Mouse (Mus musculus) limb, embryonic 12.5 days (tissue): ENCODE data around the gene Ndufa7. TPM values are rescaled to one million over a fixed set of nuclear protein-coding genes. Genes with fewer than 3 reads are reported as not detected.
A peak's percentile ranks its signal among the peaks of the same experiment; 100 is the strongest.
"Not testable (repeated sequence)": the region's sequence is repeated elsewhere in the genome, so short reads cannot be mapped to it uniquely, and the experiment has no call there.

Experiments used
- ATAC-seq: fragments of 200-750 bp; cut with Nextera tagmentation; 2 replicates; pipeline ENCODE4 v1.8.0; 2017; ENCODE audit warnings: low read depth, moderate TSS enrichment; ENCODE audit not compliant: insufficient number of reproducible peaks, insufficient read depth, low FRiP score, low TSS enrichment
- H3K27ac ChIP-seq: fragments of 300-500 bp; sonication (generic); 2 replicates; pipeline ENCODE4 v1.5.1; 2016; ENCODE audit warnings: mild to moderate bottlenecking, moderate library complexity
- H3K27me3 ChIP-seq: fragments of 300-500 bp; sonication (generic); 2 replicates; pipeline ENCODE4 v1.6.1; 2016; ENCODE audit warnings: mild to moderate bottlenecking, moderate library complexity
- H3K36me3 ChIP-seq: fragments of 300-500 bp; sonication (generic); 2 replicates; pipeline ENCODE4 v1.6.1; 2016; ENCODE audit warnings: mild to moderate bottlenecking, moderate library complexity
- H3K4me1 ChIP-seq: fragments of 300-500 bp; sonication (generic); replicated peaks from 2 replicates; pipeline ENCODE4 v1.6.1; 2016
- H3K4me2 ChIP-seq: fragments of 300-500 bp; sonication (generic); 2 replicates; pipeline ENCODE4 v1.6.1; 2016; ENCODE audit warnings: mild to moderate bottlenecking, moderate library complexity
- H3K4me3 ChIP-seq: fragments of 300-500 bp; sonication (generic); replicated peaks from 2 replicates; pipeline ENCODE4 v1.5.1; 2016; ENCODE audit warnings: mild to moderate bottlenecking
- H3K9ac ChIP-seq: fragments of 300-500 bp; sonication (generic); replicated peaks from 2 replicates; pipeline ENCODE4 v1.6.1; 2016; ENCODE audit warnings: mild to moderate bottlenecking, moderate library complexity
- H3K9me3 ChIP-seq: fragments of 300-500 bp; sonication (generic); 2 replicates; pipeline ENCODE4 v1.6.1; 2016; ENCODE audit warnings: mild to moderate bottlenecking, moderate library complexity
- WGBS: fragments of 180-500 bp; shearing (Covaris S2); methylation state at CpG from one replicate; pipeline ENCODE4 v1.1.7; 2016; 5-methylcytosine and 5-hydroxymethylcytosine counted together
- polyA plus RNA-seq: library from polyadenylated mRNA; unstranded; fragments of >200 nt; fragmentation: Nextera tagmentation; extraction: Ambion mirVana; gene quantifications from 2 replicates; pipeline ENCODE4 v1.2.1, GENCODE M21; 2016

The Ndufa7 gene
- polyA plus RNA-seq, 1 experiment from 2014 or later = 458 TPM

GRCm38 (mm10) chr17:33828892-33829291, 4.5 kb downstream of the Ndufa7 start:
- H3K4me2 ChIP-seq = no peak overlapping the region
- no peaks in the 10 kb centered on the region for H3K9me3 ChIP-seq
- H3K4me1 ChIP-seq = peaks cover 10% of the 10 kb centered on the region
- H3K27me3 ChIP-seq = no peaks in the 10 kb centered on the region
- ATAC-seq = no peak
- H3K36me3 ChIP-seq = peaks cover 68% of the 10 kb centered on the region
- H3K9ac ChIP-seq = no peak overlapping the region
- 79% methylated on average over 2 of the region's 2 CpGs for WGBS
- no peak overlapping the region for H3K4me3 ChIP-seq
- H3K27ac ChIP-seq = no peak overlapping the region

- Histone ChIP-seq H3K27me3 (no peaks in the 10 kb centered on the region), H3K4me2 (no peak overlapping the region), H3K4me3 (no peak overlapping the region), H3K36me3 (peaks cover 75% of the 10 kb centered on the region), H3K4me1 (peaks cover 10% of the 10 kb centered on the region), H3K9ac (no peak overlapping the region), H3K27ac (no peak overlapping the region), H3K9me3 (no peaks in the 10 kb centered on the region)
- WGBS = 93% methylated on average over 10 of the region's 10 CpGs
- ATAC-seq = no peak
Measured at GRCm38 (mm10) chr17:33829561-33829960, 5.2 kb downstream of the Ndufa7 start.

GRCm38 (mm10) chr17:33842966-33843795, 18.8 kb downstream of the Ndufa7 start, which contains the start of gene Cd320:
TSS of gene Cd320 (plus strand) at chr17:33843091.
- Histone ChIP-seq H3K9ac (peak within 1 kb of the TSS; percentile 76), H3K4me2 (peak within 1 kb of the TSS; percentile 85), H3K36me3 (peaks cover 35% of the 10 kb centered on the region), H3K27ac (peak within 1 kb of the TSS; percentile 75), H3K4me1 (peaks cover 12% of the 10 kb centered on the region), H3K4me3 (peak within 1 kb of the TSS; percentile 84), H3K9me3 (no peaks in the 10 kb centered on the region), H3K27me3 (no peaks in the 10 kb centered on the region)
- under 1% methylated on average over 43 of the region's 45 CpGs for WGBS
- peak; percentile 88 for ATAC-seq

GRCm38 (mm10) chr17:33844196-33844595, 19.8 kb downstream of the Ndufa7 start:
- H3K27ac ChIP-seq = no peak overlapping the region
- H3K4me2 ChIP-seq = peak overlapping the region; percentile 85
- H3K4me1 ChIP-seq = peaks cover 12% of the 10 kb centered on the region
- 56% methylated on average over 1 of the region's 1 CpGs for WGBS
- no peak for ATAC-seq
- no peaks in the 10 kb centered on the region for H3K27me3 ChIP-seq
- peak overlapping the region; percentile 84; the same call in 1 of the 2 replicates for H3K4me3 ChIP-seq
- H3K9ac ChIP-seq = no peak overlapping the region; the same call in 1 of the 2 replicates
- H3K36me3 ChIP-seq = peaks cover 33% of the 10 kb centered on the region
- H3K9me3 ChIP-seq = no peaks in the 10 kb centered on the region

- WGBS = 64% methylated on average over 8 of the region's 8 CpGs
- ATAC-seq = no peak
- H3K4me2 ChIP-seq = no peak overlapping the region
- H3K27ac ChIP-seq = no peak overlapping the region
- peaks cover 12% of the 10 kb centered on the region for H3K4me1 ChIP-seq
- H3K9me3 ChIP-seq = no peaks in the 10 kb centered on the region
- H3K36me3 ChIP-seq = peaks cover 33% of the 10 kb centered on the region
- H3K9ac ChIP-seq = no peak overlapping the region
- no peaks in the 10 kb centered on the region for H3K27me3 ChIP-seq
- H3K4me3 ChIP-seq = no peak overlapping the region
Measured at GRCm38 (mm10) chr17:33848139-33848538, 23.8 kb downstream of the Ndufa7 start.

GRCm38 (mm10) chr17:33851331-33851730, 27.0 kb downstream of the Ndufa7 start:
- no peaks in the 10 kb centered on the region for H3K9me3 ChIP-seq

GRCm38 (mm10) chr17:33857816-33858215, 33.4 kb downstream of the Ndufa7 start:
- 84% methylated on average over 4 of the region's 4 CpGs for WGBS
- no peaks in the 10 kb centered on the region for H3K9me3 ChIP-seq

More at GRCm38 (mm10) chr17:33851331-33851730, 27.0 kb downstream of the Ndufa7 start:
- WGBS = 71% methylated on average over 1 of the region's 1 CpGs
- ATAC-seq = no peak
- no peaks in the 10 kb centered on the region for H3K4me1 ChIP-seq
- H3K4me3 ChIP-seq = no peak overlapping the region
- H3K27me3 ChIP-seq = no peaks in the 10 kb centered on the region
- H3K4me2 ChIP-seq = no peak overlapping the region
- H3K27ac ChIP-seq = no peak overlapping the region
- peaks cover 27% of the 10 kb centered on the region for H3K36me3 ChIP-seq
- no peak overlapping the region for H3K9ac ChIP-seq

GRCm38 (mm10) chr17:33865330-33866030, 41.1 kb downstream of the Ndufa7 start:
- WGBS = 42% methylated on average over 9 of the region's 9 CpGs
- no peak overlapping the region for H3K4me3 ChIP-seq

More at GRCm38 (mm10) chr17:33857816-33858215, 33.4 kb downstream of the Ndufa7 start:
- no peaks in the 10 kb centered on the region for H3K36me3 ChIP-seq
- no peak overlapping the region for H3K4me3 ChIP-seq
- no peak for ATAC-seq
- no peak overlapping the region for H3K27ac ChIP-seq
- no peak overlapping the region for H3K4me2 ChIP-seq
- no peak overlapping the region for H3K9ac ChIP-seq
- no peaks in the 10 kb centered on the region for H3K4me1 ChIP-seq
- H3K27me3 ChIP-seq = no peaks in the 10 kb centered on the region

GRCm38 (mm10) chr17:33873537-33873936, 49.2 kb downstream of the Ndufa7 start, which contains the start of gene Gm7029:
TSS of gene Gm7029 (plus strand) at chr17:33873837.
- not testable (repeated sequence) for H3K27ac ChIP-seq, H3K27me3 ChIP-seq, H3K4me3 ChIP-seq, ATAC-seq, H3K4me1 ChIP-seq, H3K9ac ChIP-seq, H3K4me2 ChIP-seq, H3K9me3 ChIP-seq
- peaks cover 29% of the 10 kb centered on the region for H3K36me3 ChIP-seq
- WGBS = 60% methylated on average over 2 of the region's 12 CpGs

More at GRCm38 (mm10) chr17:33865330-33866030, 41.1 kb downstream of the Ndufa7 start:
- Histone ChIP-seq H3K9ac (no peak overlapping the region), H3K27me3 (no peaks in the 10 kb centered on the region), H3K36me3 (no peaks in the 10 kb centered on the region), H3K9me3 (no peaks in the 10 kb centered on the region), H3K4me2 (no peak overlapping the region), H3K27ac (no peak overlapping the region; the same call in 1 of the 2 replicates), H3K4me1 (no peaks in the 10 kb centered on the region)
- no peak for ATAC-seq

- H3K27ac ChIP-seq = no peak overlapping the region
- no peak overlapping the region for H3K9ac ChIP-seq
- no peak overlapping the region for H3K4me2 ChIP-seq
- H3K36me3 ChIP-seq = peaks cover 36% of the 10 kb centered on the region
- no peaks in the 10 kb centered on the region for H3K4me1 ChIP-seq
- WGBS = 82% methylated on average over 11 of the region's 11 CpGs
- ATAC-seq = no peak
- H3K9me3 ChIP-seq = no peaks in the 10 kb centered on the region
- H3K27me3 ChIP-seq = no peaks in the 10 kb centered on the region
- no peak overlapping the region for H3K4me3 ChIP-seq
Measured at GRCm38 (mm10) chr17:33874411-33874810, 50.0 kb downstream of the Ndufa7 start.

GRCm38 (mm10) chr17:33875797-33876196, 51.4 kb downstream of the Ndufa7 start:
- H3K36me3 ChIP-seq = peaks cover 45% of the 10 kb centered on the region
- WGBS = 88% methylated on average over 5 of the region's 5 CpGs

More at GRCm38 (mm10) chr17:33875797-33876196, 51.4 kb downstream of the Ndufa7 start:
- not testable (repeated sequence) for H3K4me3 ChIP-seq, H3K9me3 ChIP-seq, H3K4me2 ChIP-seq, H3K9ac ChIP-seq, H3K27ac ChIP-seq, ATAC-seq, H3K27me3 ChIP-seq, H3K4me1 ChIP-seq
